Mouse (Mus musculus) thymus, postnatal 25 days (tissue): ENCODE results near the gene Igfbp6.
"Not testable (repeated sequence)": the region's sequence is repeated elsewhere in the genome, so short reads cannot be mapped to it uniquely, and the experiment has no call there.

Source experiments
- DNase-seq: peaks from one replicate; pipeline ENCODE4 v3.0.0; 2022

The Igfbp6 gene

DNA sequence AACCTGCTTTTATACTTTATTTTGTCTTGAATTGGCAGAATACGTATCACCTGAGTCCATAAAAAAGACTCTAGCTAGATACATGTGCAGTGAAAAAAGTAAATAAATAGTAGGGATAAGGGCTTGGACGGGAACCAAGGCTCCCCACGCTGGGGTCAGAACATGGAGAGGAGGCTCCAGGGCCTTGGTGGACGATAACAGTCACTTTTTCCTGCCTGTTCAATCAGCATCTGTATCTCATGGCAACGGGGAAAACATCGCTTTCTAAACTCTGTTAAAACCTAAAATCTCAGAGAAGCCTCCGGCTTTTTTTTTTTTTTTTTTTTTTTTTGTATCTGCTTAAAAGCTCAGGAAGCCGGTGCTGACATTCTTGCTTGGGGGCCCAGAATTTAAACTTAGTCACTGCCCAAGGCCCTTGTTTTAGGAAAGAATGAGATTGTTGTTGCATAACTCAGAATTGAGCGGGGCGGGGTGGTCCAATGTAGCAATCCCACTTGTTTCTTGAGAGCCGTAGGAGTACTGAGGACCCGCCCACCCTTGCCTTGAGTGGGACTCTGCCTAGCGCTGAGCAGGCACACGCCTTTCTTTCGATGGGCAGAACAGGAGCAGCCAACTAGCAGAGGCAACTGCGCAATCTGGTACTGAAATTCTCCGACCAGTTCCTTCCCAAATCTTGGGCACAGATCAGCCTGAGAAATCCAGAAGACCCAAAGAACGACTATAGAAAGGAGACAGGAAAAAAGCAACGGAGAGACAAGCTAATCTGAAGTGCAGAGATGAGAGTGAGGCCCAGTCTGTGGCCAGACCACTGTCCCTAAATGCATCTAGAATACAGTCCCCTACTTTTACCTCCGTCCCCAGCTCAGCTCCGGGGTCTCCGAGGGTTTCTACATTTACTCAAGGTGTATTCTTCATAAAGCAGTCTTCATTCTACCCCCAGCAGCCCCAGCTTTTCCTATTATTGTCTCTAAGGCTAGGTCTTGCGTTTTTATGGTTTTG lies 949 bp upstream of the Igfbp6 start:
- DNase-seq, result no peak

DNA sequence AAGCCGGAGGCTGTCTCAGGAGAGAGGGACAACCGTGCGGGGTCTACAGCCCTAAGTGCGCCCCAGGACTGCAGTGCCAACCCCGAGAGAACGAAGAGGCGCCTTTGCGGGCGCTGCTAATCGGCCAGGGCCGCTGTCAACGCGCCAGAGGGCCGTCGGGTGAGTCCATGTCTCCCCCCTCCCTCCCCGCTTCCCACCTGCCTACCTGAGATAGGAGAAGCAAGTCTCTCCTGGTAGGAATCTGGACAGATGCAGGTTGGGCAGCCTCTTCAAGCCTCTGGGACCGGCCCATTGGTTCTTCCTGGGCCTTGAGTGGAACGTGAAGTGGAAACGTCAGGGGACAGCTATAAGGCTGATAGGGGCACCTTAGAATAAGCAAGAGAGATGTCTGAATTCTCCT lies 564 bp downstream of the Igfbp6 start:
- no peak for DNase-seq

DNA sequence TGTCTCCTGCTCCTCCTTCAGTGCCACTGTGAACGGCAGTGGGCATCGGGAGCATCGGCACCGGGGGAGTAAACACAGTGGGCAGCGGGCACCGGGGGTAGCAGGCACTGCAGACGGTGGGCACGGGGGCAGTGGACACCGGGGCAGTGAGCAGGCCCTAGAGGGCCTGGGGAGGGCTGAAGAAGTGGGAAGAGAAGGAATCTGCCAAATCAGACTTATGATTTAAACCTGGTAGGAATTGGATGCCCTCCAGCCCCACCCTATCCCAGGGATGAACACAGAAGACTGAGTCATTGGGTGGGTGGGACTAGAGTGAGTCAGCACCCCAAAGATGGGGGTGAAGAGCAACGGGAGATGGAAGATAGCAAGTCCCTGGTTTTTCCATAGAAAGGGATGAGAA lies 1.2 kb downstream of the Igfbp6 start:
- no peak for DNase-seq

DNA sequence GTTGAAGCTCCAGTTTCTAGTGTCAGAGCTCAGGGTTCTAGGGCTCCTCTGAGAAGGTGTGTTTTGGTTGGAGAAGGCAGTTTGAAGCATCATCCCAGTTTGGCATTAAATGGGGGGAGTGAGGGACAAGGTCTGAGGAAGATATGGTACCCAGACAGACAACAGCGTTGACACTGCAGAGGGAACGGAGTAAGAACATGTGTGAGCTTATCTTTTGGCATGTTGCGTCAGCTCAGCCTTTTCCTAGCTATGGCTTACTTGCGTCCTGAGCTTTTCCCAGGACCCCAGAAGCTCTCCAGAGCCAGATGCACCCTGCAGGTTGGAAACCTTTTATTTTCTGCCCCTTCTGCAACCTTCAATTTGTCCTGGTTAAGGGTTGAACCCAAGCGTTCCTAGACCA lies 1.9 kb downstream of the Igfbp6 start:
- DNase-seq, result no peak

DNA sequence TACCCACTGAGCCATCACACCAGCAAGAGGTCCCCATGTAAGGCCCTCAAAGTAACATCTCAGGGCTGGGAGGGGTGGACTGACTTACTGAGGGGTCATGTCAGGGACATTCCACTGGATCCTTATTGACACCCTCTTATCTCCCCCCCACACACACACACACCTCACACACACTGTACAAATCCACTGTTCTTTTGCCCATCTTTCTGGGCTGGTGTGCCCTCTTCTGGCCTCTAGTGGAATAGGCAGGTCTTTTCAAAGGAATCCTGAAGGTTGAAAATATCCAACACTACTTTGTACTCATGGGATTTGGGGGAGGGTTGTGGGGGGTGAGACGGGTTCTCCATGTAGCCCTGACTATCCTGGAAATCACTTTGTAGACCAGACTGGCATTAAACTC lies 2.7 kb downstream of the Igfbp6 start:
- DNase-seq, result peak; percentile 32

DNA sequence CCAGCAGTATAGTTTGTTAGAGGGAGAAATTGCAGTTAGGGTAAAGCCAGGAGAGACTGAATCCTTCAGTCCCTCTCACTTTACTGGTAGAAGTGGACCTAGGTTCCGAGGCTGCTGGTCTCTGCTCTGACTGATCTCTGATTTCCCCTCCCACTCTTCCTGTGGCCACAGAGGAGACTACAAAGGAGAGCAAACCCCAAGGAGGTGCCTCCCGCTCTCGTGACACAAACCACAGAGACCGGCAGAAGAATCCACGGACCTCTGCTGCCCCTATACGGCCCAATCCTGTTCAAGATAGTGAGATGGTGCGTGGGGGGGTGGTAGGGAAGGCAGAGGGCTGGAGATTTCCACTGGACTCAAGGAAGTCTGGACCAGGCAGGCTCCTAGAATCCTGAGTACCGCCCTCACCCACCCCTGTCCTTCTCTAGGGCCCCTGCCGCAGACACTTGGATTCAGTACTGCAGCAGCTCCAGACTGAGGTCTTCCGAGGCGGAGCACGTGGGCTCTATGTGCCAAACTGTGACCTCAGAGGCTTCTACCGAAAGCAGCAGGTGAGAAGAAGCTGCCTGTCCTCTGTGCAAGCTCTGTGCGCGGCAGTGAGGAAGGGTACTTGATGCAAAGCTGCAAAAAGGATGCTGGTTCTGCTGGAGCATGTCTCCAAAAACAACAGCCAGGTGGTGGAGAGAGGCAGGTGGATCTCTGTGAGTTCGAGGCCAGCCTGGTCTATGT lies 3.7 kb downstream of the Igfbp6 start:
- no peak for DNase-seq

DNA sequence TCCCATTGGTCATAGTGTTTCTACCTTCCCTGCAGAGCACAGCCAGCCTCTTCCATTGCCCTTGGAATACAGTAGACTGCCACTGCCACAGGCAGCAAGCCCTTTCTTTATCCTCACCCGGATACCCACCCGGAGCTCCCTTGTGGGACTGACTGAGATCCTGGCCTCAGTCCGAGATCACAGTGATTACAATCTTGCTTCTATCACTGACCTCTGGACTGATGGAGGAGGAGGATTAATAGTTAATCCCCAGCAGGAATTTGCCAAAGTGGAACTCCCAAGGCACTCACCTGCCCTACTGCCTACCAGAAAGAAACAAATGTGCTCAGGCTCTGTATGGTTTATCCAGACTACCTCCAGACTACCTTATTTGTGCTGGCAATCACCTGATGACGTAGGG lies 5.4 kb downstream of the Igfbp6 start:
- no peak for DNase-seq

DNA sequence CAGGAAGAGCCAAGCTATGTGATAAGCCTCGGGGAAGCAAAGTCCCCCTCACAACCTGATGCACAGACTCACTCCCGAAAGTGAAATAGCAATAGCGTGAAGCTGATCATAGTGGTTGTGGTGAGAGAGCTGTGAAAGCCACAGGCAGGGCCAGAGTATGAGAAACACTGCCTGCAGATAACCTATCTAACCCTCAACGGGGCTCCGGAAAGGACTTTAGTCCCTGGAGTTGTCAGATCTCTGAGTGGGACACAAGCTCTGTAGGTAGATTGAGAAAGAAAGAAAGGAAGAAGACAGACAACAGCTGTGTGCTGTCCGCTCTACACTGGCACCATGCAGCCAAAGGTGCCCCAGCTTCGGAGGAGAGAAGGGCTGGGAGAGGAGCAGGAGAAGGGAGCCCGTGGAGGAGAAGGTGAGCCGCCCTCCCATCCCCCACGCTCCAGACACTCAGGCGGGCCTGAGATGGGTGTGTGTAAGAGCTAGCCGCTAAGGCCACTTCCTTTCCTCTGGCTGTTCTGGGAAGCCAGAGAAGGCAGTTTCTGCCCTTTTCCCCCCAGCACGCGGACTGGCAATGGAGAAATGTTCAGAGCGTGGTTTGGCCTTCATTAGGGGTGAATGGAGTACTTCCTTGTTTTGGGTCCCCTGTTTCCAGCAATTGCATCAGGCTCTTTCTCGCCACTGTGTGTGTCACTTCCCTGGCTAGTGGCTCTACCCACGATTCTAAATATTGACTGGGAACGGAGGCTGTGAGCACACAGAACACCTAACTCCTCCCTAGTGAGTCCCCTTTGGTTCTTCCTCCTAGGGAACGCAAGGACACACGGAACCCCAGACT lies 6.4 kb downstream of the Igfbp6 start, which contains the start of gene Soat2:
Gene Soat2, plus strand, starts transcription at position 226 of the 835 bp plus-strand sequence.
- DNase-seq, result peak; percentile 13

DNA sequence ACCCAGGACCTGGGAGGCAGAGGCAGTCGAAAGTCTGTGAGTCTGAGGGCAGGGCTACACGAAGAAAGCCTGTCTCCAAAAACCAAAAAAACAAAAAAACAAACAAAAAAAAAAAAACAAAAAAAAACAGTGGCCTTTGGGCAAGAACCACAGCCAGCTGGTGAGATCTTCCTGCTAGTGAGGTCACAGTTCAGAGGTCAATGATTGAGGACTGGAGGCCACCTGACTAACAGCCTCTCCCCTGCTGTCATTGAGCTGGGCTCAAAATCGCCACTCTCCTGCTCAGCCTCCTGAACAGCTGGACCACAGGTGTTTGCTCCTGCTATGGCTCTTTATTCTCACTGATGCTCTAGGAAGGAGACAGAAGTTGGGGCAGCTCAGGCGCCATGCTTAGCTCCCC lies 8.5 kb downstream of the Igfbp6 start:
- DNase-seq, result no peak

DNA sequence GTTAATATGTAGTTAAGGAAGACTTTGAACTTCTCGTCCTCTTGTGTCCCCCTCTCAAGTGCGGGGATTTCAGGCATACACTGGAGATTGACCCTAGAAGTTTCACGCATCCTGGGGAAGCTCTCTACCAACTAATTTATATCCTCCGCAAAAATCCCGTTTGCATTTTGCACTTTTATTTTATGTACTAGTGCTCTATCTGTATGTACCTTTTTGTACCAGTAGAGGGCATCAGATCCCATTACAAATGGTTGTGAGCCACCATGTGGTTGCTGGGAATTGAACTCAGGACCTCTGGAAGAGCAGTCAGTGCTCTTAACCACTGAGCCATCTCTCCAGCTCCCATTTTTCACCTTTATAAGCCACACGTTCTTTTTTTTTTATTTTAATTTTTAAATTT lies 10.8 kb downstream of the Igfbp6 start:
- DNase-seq, result not testable (repeated sequence)

DNA sequence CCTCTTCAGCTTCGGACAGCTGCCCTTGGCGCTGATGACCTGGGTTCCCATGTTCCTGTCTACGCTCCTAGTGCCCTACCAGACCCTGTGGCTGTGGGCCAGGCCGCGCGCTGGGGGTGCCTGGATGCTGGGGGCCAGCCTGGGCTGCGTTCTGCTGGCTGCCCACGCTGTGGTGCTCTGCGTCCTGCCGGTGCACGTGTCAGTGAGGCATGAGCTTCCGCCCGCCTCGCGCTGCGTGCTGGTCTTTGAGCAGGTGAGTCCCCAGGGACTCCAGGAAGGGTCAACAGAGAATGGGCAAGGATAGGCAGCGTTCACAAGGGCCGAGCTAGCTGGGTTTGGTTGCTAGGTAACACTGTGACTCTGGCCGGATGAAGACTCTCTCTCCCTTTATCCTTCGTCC lies 12.7 kb downstream of the Igfbp6 start:
- DNase-seq, result no peak

DNA sequence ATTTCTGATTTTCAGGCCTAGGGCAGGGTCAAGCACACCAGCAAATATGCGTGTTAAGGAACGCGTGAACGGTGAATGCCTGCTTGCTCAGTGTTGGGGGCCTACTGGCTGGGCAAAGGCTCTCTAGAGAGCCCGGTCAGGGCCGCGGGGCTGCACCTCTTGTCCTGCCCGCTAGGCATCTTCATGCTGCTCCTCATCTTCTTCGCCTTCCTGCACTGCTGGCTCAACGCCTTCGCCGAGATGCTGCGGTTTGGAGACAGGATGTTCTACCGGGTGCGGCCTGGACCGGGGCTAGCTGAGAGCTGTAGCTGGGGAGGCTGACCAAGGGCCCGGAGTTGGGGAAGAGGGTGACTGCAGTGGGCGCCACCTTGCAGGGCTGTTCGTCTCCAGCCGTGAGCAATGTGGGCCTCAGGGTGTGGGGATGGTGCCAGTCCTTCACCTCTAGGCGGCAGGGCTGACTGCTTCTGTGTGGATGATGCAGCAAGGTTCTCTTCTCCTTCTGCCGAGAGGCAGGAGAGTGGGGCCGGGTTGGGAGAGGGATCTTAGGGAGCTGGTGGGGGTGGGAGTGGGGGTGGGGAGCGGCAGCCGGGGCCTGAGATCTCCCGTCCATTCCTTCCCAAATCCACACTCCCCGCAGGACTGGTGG lies 16.4 kb downstream of the Igfbp6 start:
- peak; percentile 15 for DNase-seq

DNA sequence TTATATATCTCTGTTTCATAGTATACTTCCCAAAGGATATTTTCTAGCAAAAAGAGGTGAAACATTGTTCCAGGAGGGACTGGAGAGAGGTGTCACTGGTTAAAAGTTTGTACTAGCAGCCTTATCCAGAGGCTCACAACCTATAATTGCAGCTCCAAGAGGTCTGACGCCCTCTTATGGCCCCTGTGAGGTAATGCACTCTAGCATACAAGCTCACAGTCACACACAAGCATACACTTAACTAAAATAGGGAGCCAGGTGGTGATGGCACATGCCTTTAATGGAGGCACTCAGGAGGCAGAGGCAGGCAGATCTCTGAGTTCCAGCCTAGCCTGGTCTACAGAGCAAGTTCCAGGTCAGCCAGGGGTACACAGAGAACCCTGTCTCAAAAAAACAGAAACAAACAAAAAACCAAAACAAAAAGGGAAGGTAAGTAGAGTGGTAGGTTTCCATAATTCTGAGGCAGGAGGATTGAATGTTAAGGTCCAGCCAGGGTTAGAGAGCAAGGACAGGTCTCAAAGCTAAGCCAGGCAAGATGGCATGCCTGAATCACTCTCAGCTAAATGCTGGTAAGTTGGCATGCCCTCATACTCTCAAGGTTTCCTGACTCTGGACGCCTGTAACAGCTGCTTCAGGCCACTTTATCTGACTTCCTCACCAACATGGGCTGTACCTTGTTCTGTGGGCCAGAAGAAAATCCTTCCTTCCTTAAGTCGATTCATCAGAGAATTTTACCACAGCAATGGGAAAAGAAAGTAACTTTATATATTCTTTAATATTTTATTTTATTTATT lies 19.9 kb downstream of the Igfbp6 start:
- DNase-seq, result no peak

DNA sequence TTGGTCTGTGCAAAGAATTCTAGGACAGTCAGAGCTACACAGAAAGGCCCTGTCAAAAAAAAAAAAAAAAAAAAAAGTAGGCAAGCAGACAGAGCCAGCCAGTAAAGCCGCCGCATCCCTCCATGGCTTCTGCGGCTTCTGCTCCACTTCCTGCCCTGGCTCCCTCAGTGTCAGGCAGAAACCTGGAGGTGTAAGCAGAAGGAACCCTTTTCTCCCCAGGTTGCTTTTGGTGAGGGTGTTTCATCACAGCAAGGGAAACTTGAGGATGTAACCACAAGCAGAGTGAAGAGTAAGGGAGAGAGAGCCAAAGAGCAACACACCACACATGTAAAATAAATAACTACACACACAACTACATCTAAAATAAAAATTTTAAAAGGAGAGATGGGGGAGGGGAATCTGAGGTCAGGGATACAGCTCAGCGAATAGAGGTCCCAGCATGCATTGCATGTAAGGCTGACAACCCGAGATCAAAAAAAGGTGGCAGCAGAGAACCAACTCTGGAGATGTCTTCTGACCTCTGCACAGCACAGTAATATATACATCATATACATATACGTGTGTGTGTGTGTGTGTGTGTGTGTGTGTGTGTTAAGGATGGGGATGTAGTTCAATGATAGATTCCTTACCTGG lies 21.4 kb downstream of the Igfbp6 start:
- peak; percentile 54 for DNase-seq

DNA sequence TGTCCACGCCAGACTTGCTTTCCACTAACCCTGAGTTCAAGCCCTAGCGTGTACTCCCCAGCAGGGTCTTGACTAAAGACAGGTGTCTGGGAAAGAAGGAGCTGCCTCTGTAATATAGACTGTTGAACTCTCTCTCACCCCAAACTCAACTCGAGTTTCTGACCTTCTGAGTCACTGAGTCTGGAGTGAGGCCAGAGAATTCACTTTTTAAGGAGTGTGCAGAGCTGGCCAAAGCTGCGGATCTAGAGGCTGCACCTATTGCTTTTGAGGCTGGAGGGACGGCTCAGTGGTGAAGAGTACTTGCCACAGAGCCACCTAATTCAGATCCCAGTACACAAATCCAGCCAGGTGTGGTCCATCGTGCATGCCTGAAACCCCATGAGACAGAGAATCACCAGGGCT lies 23.5 kb downstream of the Igfbp6 start:
- DNase-seq, result no peak

DNA sequence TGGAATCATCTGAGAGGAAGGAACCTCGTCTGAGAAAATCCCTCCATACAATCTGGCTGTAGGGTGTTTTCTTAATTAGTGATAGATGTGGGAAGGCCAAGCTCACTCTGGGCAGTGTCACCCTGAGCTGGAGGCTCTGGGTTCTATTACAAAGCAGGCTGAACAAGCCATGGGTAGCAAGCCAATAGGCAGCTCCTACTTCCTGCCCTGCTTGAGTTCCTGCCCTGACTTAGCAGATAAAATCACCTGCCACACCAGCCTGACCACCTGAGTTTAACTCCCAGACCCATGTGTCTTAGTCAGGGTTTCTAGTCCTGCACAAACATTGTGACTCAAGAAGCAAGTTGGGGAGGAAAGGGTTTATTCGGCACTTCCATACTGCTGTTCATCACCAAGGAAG lies 24.9 kb downstream of the Igfbp6 start:
- no peak for DNase-seq

DNA sequence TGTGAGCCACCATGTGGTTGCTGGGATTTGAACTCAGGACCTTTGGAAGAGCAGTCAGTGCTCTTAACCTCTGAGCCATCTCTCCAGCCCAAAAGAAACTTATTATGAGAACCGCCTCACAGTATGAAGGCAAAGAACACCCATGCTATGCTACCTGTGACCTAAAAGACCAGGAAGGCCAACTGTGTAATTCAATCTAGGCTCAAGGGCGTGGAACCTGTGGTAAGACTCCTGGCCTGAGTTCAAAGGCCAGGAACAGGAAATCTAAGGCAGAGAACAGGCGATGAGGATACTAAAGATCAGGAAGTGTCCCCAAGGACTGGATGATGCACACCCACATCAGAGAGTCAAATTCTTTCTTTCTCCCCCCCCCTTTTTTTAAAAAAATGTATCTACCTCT lies 29.4 kb downstream of the Igfbp6 start:
- no peak for DNase-seq

DNA sequence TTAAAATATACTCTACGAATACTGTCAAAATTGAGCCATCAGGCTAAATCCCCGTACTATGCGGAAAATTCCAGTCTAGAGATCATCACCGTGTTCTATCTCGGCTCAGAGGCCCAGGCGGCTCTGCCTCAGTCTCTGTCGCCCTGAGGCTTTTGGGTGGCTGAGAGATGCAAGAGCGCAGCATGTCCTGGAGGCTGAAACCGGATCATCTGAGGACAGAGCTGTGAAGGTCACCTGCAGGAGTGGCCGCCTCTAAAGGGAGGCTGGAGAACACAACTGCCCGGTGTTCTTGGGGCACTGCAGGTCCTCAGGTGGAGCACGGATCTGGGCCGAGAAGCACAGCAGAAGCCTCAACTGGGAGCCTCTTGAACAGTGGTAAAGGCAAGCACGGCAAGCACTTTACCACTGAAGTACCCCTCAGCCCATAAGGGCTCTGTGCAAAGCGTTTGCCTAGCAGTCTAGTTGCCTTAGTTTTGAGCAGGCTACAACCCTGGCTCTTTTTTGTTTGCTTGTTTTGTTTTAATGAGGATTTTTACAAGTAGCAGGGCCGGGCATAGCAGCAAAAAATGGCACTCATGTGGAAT lies 31.7 kb downstream of the Igfbp6 start:
- DNase-seq, result no peak

DNA sequence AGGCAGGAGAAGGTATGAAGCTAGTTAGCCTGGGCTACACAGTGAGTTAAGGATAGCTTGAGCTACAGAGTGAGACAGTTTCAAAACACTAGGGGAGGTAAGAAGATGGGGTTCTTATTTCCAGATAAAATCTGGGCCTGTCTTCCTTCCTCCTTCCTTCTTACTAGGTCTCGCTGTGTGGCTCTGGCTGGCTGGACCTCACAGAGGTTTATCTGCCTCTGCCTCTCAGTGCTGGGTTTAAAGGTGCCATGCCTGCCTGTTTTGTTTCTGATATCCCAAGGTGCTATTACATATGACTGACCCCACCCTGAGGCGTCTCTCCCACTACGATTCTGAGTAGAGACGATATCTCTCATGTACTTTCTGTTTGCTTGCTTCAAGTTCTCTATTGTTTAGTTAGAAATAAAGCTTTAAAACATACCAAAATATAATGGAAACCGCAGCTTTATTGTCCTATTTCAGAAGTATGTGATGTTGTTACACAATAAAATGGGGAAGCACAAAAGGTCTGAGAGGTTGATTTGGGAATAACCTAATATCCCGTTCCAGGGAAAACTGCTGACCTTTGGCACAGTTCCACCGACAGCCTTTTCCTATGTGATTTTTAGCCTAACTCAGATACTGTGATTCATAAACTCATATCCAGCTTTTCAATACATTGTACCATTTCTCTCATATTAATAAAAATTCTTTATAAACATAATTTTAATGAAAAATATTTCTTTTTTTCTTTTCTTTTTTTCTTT lies 32.6 kb downstream of the Igfbp6 start:
- no peak for DNase-seq

DNA sequence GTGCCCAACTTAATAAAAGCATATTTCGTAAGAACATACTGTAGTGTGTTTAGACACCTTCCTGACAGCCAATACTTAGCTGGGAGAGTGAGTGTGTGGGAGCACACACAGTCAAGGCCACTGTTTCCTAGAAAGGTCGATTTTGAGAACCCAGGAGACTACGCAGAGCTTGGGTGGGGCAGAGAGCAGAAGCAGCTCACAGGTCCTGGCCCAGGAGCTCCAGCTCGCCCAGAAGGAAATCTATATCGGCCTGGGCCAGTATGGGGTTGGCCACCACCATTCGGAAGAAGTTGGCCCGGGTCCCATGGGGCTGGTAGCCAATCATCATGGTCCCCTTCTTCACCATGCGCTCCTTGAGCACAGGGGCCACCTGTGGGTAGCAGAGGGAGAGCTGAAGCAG lies 33.3 kb downstream of the Igfbp6 start:
- DNase-seq, result no peak
